Comparison of ENCODE assay signal across 17 mouse cellular contexts in the genomic region with DNA sequence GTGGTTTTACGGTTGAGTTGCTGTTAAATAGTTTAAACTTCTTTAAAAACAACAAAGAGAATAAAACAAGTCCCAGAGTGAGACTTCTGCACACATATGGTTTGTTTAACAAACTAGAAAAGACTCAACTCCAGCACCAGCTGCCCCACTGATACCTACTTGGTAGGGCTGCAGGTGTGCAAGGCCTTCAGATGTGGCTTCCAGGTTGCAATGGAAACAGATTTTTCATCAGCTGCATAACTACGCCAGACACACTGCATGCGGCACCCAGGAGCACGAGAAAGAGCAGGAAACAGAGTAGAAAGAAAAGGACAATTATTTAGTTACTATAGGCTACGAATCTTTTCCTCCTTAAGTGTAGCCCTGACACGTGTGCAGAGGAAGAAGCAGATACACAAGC.
"Had no signal": no experiment of that assay in that cellular context is flagged by ENCODE, and none has a peak within 500 bp of the region (broad histone marks: within the 10 kb centered on the region; RNA-seq: fewer than 3 reads in every experiment).

No protein-coding gene starts in this region.

- H3K4me2 ChIP-seq: kidney, embryonic 15.5 days; liver, embryonic 11.5 days; liver, embryonic 15.5 days; midbrain, embryonic 12.5 days; neural tube, embryonic 15.5 days had no signal

- H3K27me3 ChIP-seq: kidney, embryonic 15.5 days; liver, embryonic 15.5 days; megakaryocyte, embryonic 14.5 days; midbrain, embryonic 12.5 days; neural tube, embryonic 15.5 days had no signal

- H3K9ac ChIP-seq: kidney, embryonic 15.5 days; liver, embryonic 15.5 days; midbrain, embryonic 12.5 days; neural tube, embryonic 15.5 days had no signal

- H3K27ac ChIP-seq: kidney, embryonic 15.5 days; left cerebral cortex, adult 2 months; limb, embryonic 10.5 days; liver, embryonic 15.5 days; macrophage; midbrain, embryonic 12.5 days; neural tube, embryonic 15.5 days had no signal

- H3K9me3 ChIP-seq: kidney, embryonic 15.5 days; limb, embryonic 10.5 days; liver, embryonic 15.5 days; megakaryocyte, embryonic 14.5 days; midbrain, embryonic 12.5 days; neural tube, embryonic 15.5 days had no signal

- H3K36me3 ChIP-seq: kidney, embryonic 15.5 days; limb, embryonic 10.5 days; liver, embryonic 15.5 days; midbrain, embryonic 12.5 days; neural tube, embryonic 15.5 days had no signal

- ATAC-seq: intestine, embryonic 16.5 days; lung, postnatal 0 days; midbrain, embryonic 16.5 days had no signal

- H3K4me1 ChIP-seq: kidney, embryonic 15.5 days; limb, embryonic 10.5 days; liver, embryonic 15.5 days; megakaryocyte, embryonic 14.5 days; midbrain, embryonic 12.5 days; neural tube, embryonic 15.5 days had no signal

- H3K4me3 ChIP-seq: kidney, embryonic 15.5 days; left cerebral cortex, adult 2 months; limb, embryonic 10.5 days; liver, embryonic 15.5 days; megakaryocyte, embryonic 14.5 days; midbrain, embryonic 12.5 days; neural tube, embryonic 15.5 days had no signal

- DNase-seq: kidney, adult 2 months; kidney, postnatal 14 days; lung, adult 2 months; right cerebral cortex, adult 18-20 months; right cerebral cortex, postnatal 25 days had no signal
